Mouse (Mus musculus) hindbrain, embryonic 15.5 days (tissue): ENCODE data around the gene Gpr19. TPM values are rescaled to one million over a fixed set of nuclear protein-coding genes. Genes with fewer than 3 reads are reported as not detected.

Experiments used
- ATAC-seq: fragments of 200-750 bp; cut with Nextera tagmentation; 2 replicates; pipeline ENCODE4 v1.8.0; 2017; ENCODE audit warnings: low read depth, moderate number of reproducible peaks, moderate TSS enrichment; ENCODE audit not compliant: low FRiP score
- H3K27ac ChIP-seq: fragments of 300-500 bp; sonication (generic); replicated peaks from 2 replicates; pipeline ENCODE4 v1.5.1; 2015; ENCODE audit warnings: mild to moderate bottlenecking, inconsistent platforms
- H3K27me3 ChIP-seq: fragments of 300-500 bp; sonication (generic); 2 replicates; pipeline ENCODE4 v1.6.1; 2015; ENCODE audit warnings: control low read depth, inconsistent platforms
- H3K36me3 ChIP-seq: fragments of 300-500 bp; sonication (generic); 2 replicates; pipeline ENCODE4 v1.6.1; 2015; ENCODE audit warnings: control low read depth, inconsistent platforms
- H3K4me1 ChIP-seq: fragments of 300-500 bp; sonication (generic); replicated peaks from 2 replicates; pipeline ENCODE4 v1.6.1; 2015; ENCODE audit warnings: control low read depth, inconsistent platforms
- H3K4me2 ChIP-seq: fragments of 300-500 bp; sonication (generic); 2 replicates; pipeline ENCODE4 v1.6.1; 2015; ENCODE audit warnings: moderate library complexity, mild to moderate bottlenecking, inconsistent platforms
- H3K4me3 ChIP-seq: fragments of 300-500 bp; sonication (generic); 2 replicates; pipeline ENCODE4 v1.5.1; 2015; ENCODE audit warnings: mild to moderate bottlenecking, inconsistent platforms
- H3K9ac ChIP-seq: fragments of 300-500 bp; sonication (generic); 2 replicates; pipeline ENCODE4 v1.6.1; 2015; ENCODE audit warnings: inconsistent platforms
- H3K9me3 ChIP-seq: fragments of 300-500 bp; sonication (generic); 2 replicates; pipeline ENCODE4 v1.6.1; 2016; ENCODE audit warnings: control low read depth, inconsistent platforms
- WGBS: fragments of 180-500 bp; shearing (Covaris S2); methylation state at CpG from one replicate; pipeline ENCODE4 v1.1.7; 2015; 5-methylcytosine and 5-hydroxymethylcytosine counted together
- polyA plus RNA-seq: library from polyadenylated mRNA; unstranded; fragments of >200 nt; fragmentation: Nextera tagmentation; extraction: Ambion mirVana; gene quantifications from 2 replicates; pipeline ENCODE4 v1.2.1, GENCODE M21; 2015

The Gpr19 gene
- polyA plus RNA-seq, 1 experiment from 2014 or later, result 34.3 TPM

- H3K36me3 ChIP-seq, result peaks cover 5% of the 10 kb centered on the region; the same call in 1 of the 2 replicates
- no peaks in the 10 kb centered on the region for H3K27me3 ChIP-seq
- ATAC-seq, result no peak
- H3K27ac ChIP-seq, result no peak overlapping the region
- WGBS, result 88% methylated on average over 4 of the region's 4 CpGs
- no peak overlapping the region for H3K4me2 ChIP-seq
- H3K4me3 ChIP-seq, result no peak overlapping the region
- H3K4me1 ChIP-seq, result peaks cover 20% of the 10 kb centered on the region
- H3K9me3 ChIP-seq, result no peaks in the 10 kb centered on the region
- H3K9ac ChIP-seq, result no peak overlapping the region
Observed at GRCm38 (mm10) chr6:134860275-134860674, 38.1 kb downstream of the Gpr19 start.

GRCm38 (mm10) chr6:134859021-134859420, 39.4 kb downstream of the Gpr19 start:
- no peak overlapping the region for H3K9ac ChIP-seq
- H3K4me1 ChIP-seq, result peaks cover 20% of the 10 kb centered on the region
- ATAC-seq, result no peak
- H3K9me3 ChIP-seq, result no peaks in the 10 kb centered on the region
- H3K4me2 ChIP-seq, result no peak overlapping the region
- WGBS, result 89% methylated on average over 6 of the region's 6 CpGs
- no peaks in the 10 kb centered on the region for H3K27me3 ChIP-seq
- H3K4me3 ChIP-seq, result no peak overlapping the region
- H3K27ac ChIP-seq, result no peak overlapping the region
- H3K36me3 ChIP-seq, result peaks cover 5% of the 10 kb centered on the region; the same call in 1 of the 2 replicates

GRCm38 (mm10) chr6:134855926-134856325, 42.5 kb downstream of the Gpr19 start:
- WGBS, result 91% methylated on average over 16 of the region's 16 CpGs
- Histone ChIP-seq H3K27ac (no peak overlapping the region), H3K4me1 (no peaks in the 10 kb centered on the region), H3K36me3 (peaks cover 17% of the 10 kb centered on the region; the same call in 1 of the 2 replicates), H3K4me2 (no peak overlapping the region), H3K4me3 (no peak overlapping the region), H3K9me3 (no peaks in the 10 kb centered on the region), H3K27me3 (no peaks in the 10 kb centered on the region), H3K9ac (no peak overlapping the region)
- no peak for ATAC-seq

- Histone ChIP-seq H3K36me3 (peaks cover 25% of the 10 kb centered on the region; the same call in 1 of the 2 replicates), H3K9ac (no peak overlapping the region), H3K4me3 (no peak overlapping the region), H3K27me3 (no peaks in the 10 kb centered on the region), H3K4me2 (no peak overlapping the region), H3K27ac (no peak overlapping the region), H3K9me3 (no peaks in the 10 kb centered on the region), H3K4me1 (no peaks in the 10 kb centered on the region)
- 74% methylated on average over 5 of the region's 5 CpGs for WGBS
- 0 out of 2 replicates have a peak, but pooled peaks have one; percentile 30 for ATAC-seq
Observed at GRCm38 (mm10) chr6:134854782-134855181, 43.6 kb downstream of the Gpr19 start.

GRCm38 (mm10) chr6:134849985-134850384, 48.4 kb downstream of the Gpr19 start:
- Histone ChIP-seq H3K9ac (no peak overlapping the region), H3K27me3 (no peaks in the 10 kb centered on the region), H3K4me1 (no peaks in the 10 kb centered on the region), H3K4me2 (no peak overlapping the region), H3K36me3 (peaks cover 22% of the 10 kb centered on the region; the same call in 1 of the 2 replicates), H3K9me3 (no peaks in the 10 kb centered on the region), H3K4me3 (no peak overlapping the region), H3K27ac (no peak overlapping the region)
- no peak for ATAC-seq
- WGBS, result 79% methylated on average over 3 of the region's 3 CpGs

GRCm38 (mm10) chr6:134849461-134849860, 48.9 kb downstream of the Gpr19 start:
- no peaks in the 10 kb centered on the region for H3K27me3 ChIP-seq
- H3K4me1 ChIP-seq, result no peaks in the 10 kb centered on the region
- peaks cover 22% of the 10 kb centered on the region; the same call in 1 of the 2 replicates for H3K36me3 ChIP-seq
- no peak overlapping the region for H3K9ac ChIP-seq
- WGBS, result 96% methylated on average over 2 of the region's 2 CpGs
- H3K27ac ChIP-seq, result no peak overlapping the region
- H3K4me3 ChIP-seq, result no peak overlapping the region
- no peak overlapping the region for H3K4me2 ChIP-seq
- no peak for ATAC-seq
- no peaks in the 10 kb centered on the region for H3K9me3 ChIP-seq

GRCm38 (mm10) chr6:134848197-134848890, 50.0 kb downstream of the Gpr19 start:
- Histone ChIP-seq H3K4me2 (no peak overlapping the region), H3K4me1 (no peaks in the 10 kb centered on the region), H3K27me3 (no peaks in the 10 kb centered on the region), H3K36me3 (peaks cover 22% of the 10 kb centered on the region; the same call in 1 of the 2 replicates), H3K9ac (no peak overlapping the region), H3K4me3 (no peak overlapping the region), H3K9me3 (no peaks in the 10 kb centered on the region), H3K27ac (no peak overlapping the region)
- WGBS, result 84% methylated on average over 5 of the region's 5 CpGs
- ATAC-seq, result no peak

- Histone ChIP-seq H3K4me2 (no peak overlapping the region), H3K4me3 (no peak overlapping the region), H3K36me3 (peaks cover 19% of the 10 kb centered on the region; the same call in 1 of the 2 replicates), H3K27me3 (no peaks in the 10 kb centered on the region), H3K9me3 (no peaks in the 10 kb centered on the region), H3K9ac (no peak overlapping the region), H3K27ac (no peak overlapping the region), H3K4me1 (no peaks in the 10 kb centered on the region)
- 91% methylated on average over 4 of the region's 4 CpGs for WGBS
- no peak for ATAC-seq
Observed at GRCm38 (mm10) chr6:134847550-134847949, 50.8 kb downstream of the Gpr19 start.

- Histone ChIP-seq H3K4me1 (no peaks in the 10 kb centered on the region), H3K27me3 (no peaks in the 10 kb centered on the region), H3K4me3 (no peak overlapping the region), H3K9me3 (no peaks in the 10 kb centered on the region), H3K9ac (no peak overlapping the region), H3K27ac (no peak overlapping the region), H3K36me3 (peaks cover 13% of the 10 kb centered on the region; the same call in 1 of the 2 replicates), H3K4me2 (no peak overlapping the region)
- 0 out of 2 replicates have a peak, but pooled peaks have one; percentile 27 for ATAC-seq
- 83% methylated on average over 6 of the region's 6 CpGs for WGBS
Observed at GRCm38 (mm10) chr6:134846308-134846707, 52.1 kb downstream of the Gpr19 start.

- H3K4me2 ChIP-seq, result no peak overlapping the region
- no peak overlapping the region for H3K4me3 ChIP-seq
- no peak overlapping the region for H3K9ac ChIP-seq
- peaks cover 8% of the 10 kb centered on the region; the same call in 1 of the 2 replicates for H3K36me3 ChIP-seq
- WGBS, result 81% methylated on average over 4 of the region's 4 CpGs
- no peak overlapping the region for H3K27ac ChIP-seq
- no peaks in the 10 kb centered on the region for H3K4me1 ChIP-seq
- no peak for ATAC-seq
- no peaks in the 10 kb centered on the region for H3K27me3 ChIP-seq
- no peaks in the 10 kb centered on the region for H3K9me3 ChIP-seq
Observed at GRCm38 (mm10) chr6:134845726-134846125, 52.7 kb downstream of the Gpr19 start.

GRCm38 (mm10) chr6:134840346-134840745, 58.0 kb downstream of the Gpr19 start:
- no peak overlapping the region for H3K27ac ChIP-seq
- no peak overlapping the region for H3K4me3 ChIP-seq
- no peaks in the 10 kb centered on the region for H3K4me1 ChIP-seq
- 0 out of 2 replicates have a peak, but pooled peaks cover 2% of the 10 kb centered on the region for H3K36me3 ChIP-seq
- no peak overlapping the region for H3K4me2 ChIP-seq
- 89% methylated on average over 2 of the region's 2 CpGs for WGBS
- no peaks in the 10 kb centered on the region for H3K9me3 ChIP-seq
- ATAC-seq, result no peak
- no peak overlapping the region for H3K9ac ChIP-seq
- no peaks in the 10 kb centered on the region for H3K27me3 ChIP-seq

- ATAC-seq, result no peak
- H3K4me2 ChIP-seq, result no peak overlapping the region
- no peaks in the 10 kb centered on the region for H3K4me1 ChIP-seq
- H3K27ac ChIP-seq, result no peak overlapping the region
- no peaks in the 10 kb centered on the region for H3K9me3 ChIP-seq
- no peak overlapping the region for H3K9ac ChIP-seq
- WGBS, result 92% methylated on average over 4 of the region's 4 CpGs
- H3K4me3 ChIP-seq, result no peak overlapping the region
- H3K36me3 ChIP-seq, result 0 out of 2 replicates have a peak, but pooled peaks cover 2% of the 10 kb centered on the region
- no peaks in the 10 kb centered on the region for H3K27me3 ChIP-seq
Observed at GRCm38 (mm10) chr6:134838111-134838510, 60.3 kb downstream of the Gpr19 start.
